Mouse (Mus musculus) cortical plate, adult 2 months (tissue): ENCODE data around the gene Actl6b. TPM values are rescaled to one million over a fixed set of nuclear protein-coding genes. Genes with fewer than 3 reads are reported as not detected.
"Not testable (repeated sequence)": the region's sequence is repeated elsewhere in the genome, so short reads cannot be mapped to it uniquely, and the experiment has no call there.

Experiments used
- H3K27ac ChIP-seq: fragments of 200-500 bp; 2 replicates; pipeline ENCODE4 v1.5.1; 2012; ENCODE audit warnings: low read length, control low read depth, inconsistent platforms; ENCODE audit not compliant: insufficient read depth
- H3K4me1 ChIP-seq: fragments of 200-500 bp; 2 replicates; pipeline ENCODE4 v1.6.1; 2011; ENCODE audit warnings: low read length; ENCODE audit not compliant: control insufficient read depth, insufficient read depth
- H3K4me3 ChIP-seq: fragments of 200-500 bp; 2 replicates; pipeline ENCODE4 v1.5.1; 2011; ENCODE audit warnings: mild to moderate bottlenecking, low read length, control low read depth; ENCODE audit not compliant: insufficient read depth
- CTCF ChIP-seq: fragments of 200-500 bp; IDR thresholded peaks from 2 replicates; pipeline ENCODE4 v1.5.1; 2011; ENCODE audit warnings: mild to moderate bottlenecking, control low read depth, low read length; ENCODE audit not compliant: insufficient read depth; ENCODE audit errors: extremely low read depth
- POLR2A ChIP-seq: fragments of 200-500 bp; IDR thresholded peaks from 2 replicates; pipeline ENCODE4 v1.6.1; 2011; ENCODE audit warnings: mild to moderate bottlenecking, low read length, control low read depth; ENCODE audit not compliant: insufficient read depth; ENCODE audit errors: extremely low read depth
- polyA plus RNA-seq: library from polyadenylated mRNA; depleted of rRNA; stranded (reverse); fragments of >200 nt; gene quantifications from 2 replicates; pipeline ENCODE4 v1.2.3, GENCODE M21; 2012; rRNA removed

Actl6b gene
- polyA plus RNA-seq, 1 experiment: 179 TPM

DNA sequence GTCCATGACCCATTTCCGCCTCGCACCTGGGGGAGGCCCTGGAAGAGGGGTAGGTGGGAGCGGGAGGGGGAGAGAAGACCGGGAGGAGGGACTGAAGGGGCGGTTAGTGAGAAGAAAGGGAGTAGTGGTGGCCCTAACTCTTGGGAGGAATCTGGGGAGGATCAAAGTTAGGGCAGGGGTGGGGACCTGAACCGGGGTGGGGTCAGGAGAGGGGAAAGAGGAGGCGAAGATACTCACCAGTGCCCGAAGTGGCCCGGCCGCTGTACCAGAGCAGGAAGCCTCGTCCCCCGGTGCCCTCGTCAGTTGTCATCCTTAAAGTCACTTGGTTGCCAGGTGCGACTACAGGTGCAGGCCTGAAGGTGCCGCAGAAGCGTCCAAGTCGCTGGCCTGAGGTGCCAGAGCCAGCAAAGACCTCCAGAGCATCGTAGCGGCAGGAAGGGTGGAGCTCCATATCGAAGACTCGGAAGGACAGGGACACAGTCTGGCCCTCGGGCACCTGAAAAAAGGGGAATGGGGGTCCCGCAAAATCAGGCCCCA lies 55.4 kb downstream of the Actl6b start:
- no peak overlapping the region for H3K27ac ChIP-seq
- H3K4me1 ChIP-seq: no peaks in the 10 kb centered on the region
- H3K4me3 ChIP-seq: no peak overlapping the region
- TF ChIP-seq POLR2A: no peak
- no peak for TF ChIP-seq CTCF

DNA sequence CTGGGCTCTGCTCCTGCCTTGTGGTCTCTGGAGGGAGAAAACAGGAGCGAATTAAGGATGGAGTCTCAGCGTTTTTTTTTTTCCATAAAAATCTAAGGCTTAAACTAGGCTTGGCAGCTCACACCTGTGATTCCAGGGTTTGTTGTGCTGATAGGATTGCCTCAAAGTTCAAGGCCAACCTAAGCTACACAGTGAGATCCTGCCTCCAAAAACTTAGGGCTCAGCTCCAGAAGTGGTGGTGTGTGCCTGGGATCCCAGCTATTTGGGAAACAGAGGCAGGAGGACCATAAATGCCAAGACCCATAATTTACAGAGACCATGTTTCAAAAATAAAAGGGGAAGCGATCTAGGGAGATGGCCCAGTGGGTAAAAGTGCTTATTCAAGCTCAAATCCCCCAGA lies 56.0 kb downstream of the Actl6b start:
- TF ChIP-seq CTCF: no peak
- TF ChIP-seq POLR2A: no peak
- H3K4me3 ChIP-seq: no peak overlapping the region
- H3K4me1 ChIP-seq: no peaks in the 10 kb centered on the region
- no peak overlapping the region for H3K27ac ChIP-seq

DNA sequence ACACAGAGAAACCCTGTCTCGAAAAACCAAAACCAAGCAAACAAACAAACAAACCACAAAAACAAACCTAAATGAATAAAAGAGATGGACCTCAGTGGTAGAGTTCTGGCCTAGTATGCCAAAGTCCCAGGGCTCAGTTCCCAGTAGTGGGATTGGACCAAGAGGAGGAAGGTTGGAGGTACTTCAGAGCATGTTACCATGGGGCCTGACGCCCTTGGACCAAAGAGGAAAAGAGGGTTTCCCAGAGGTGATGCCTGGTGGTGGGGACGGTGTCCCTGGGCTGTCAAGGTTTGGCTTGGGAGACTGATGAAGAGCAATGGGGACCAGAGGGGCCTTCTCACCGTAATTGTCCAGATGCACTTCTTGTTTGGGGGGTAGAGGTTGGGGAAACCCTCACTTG lies 56.7 kb downstream of the Actl6b start:
- H3K4me1 ChIP-seq: no peaks in the 10 kb centered on the region
- no peak overlapping the region for H3K27ac ChIP-seq
- H3K4me3 ChIP-seq: no peak overlapping the region
- no peak for TF ChIP-seq POLR2A
- TF ChIP-seq CTCF: no peak

DNA sequence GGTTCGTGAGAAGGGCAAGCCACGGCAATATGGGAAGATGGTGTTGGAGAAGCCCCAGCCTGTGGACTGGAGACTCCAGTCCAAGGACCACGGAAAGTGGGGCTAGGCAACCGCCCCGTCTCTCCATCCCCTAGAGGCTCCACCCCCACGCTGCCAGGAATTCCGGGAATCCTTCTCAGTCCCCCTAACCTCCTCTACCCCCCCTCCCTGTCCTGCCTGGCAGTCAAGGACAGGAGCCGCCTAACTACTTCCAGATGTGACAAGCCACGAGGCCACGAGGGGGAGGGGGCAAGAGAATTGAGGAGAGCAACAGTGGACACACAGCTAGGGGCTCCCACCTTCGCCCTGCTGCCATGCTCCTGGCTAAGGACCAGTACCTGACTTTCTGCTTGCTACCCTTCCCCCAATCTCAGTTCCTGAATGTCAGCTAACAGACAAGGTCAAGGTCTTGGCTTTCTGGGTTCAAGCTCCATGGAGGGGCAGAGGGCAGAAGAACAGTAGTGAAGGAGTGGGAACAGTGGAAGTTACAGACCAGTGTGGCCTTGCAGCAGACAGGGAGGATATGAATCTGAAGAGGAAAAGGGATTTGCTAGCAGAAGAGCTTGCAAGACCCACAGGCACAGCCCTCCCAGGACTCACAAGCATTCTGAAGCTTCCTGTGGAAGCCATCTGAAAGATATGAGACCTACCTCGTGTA lies 57.4 kb downstream of the Actl6b start:
- TF ChIP-seq POLR2A (no peak), CTCF (no peak)
- Histone ChIP-seq H3K4me3 (no peak overlapping the region), H3K27ac (no peak overlapping the region), H3K4me1 (no peaks in the 10 kb centered on the region)

DNA sequence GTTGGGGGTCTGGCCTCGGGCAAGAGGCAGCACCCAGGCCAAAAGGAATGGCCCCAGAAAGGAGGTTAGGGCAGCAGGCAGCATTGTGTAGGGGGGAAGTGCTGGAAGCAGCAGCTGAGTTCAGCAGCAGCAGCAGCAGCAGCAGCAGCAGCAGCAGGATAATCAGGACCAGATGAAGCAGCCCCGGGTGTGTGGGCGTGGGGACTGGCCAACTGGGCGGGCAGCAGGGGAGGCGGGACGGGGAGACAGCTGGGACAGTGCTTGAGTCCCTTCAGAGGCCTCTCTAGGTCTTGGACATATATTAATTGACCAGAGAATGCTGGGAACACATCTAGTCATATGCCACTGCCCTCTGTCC lies 57.9 kb downstream of the Actl6b start:
- Histone ChIP-seq H3K4me3 (no peak overlapping the region), H3K27ac (no peak overlapping the region), H3K4me1 (no peaks in the 10 kb centered on the region)
- TF ChIP-seq POLR2A: no peak
- TF ChIP-seq CTCF: no peak

DNA sequence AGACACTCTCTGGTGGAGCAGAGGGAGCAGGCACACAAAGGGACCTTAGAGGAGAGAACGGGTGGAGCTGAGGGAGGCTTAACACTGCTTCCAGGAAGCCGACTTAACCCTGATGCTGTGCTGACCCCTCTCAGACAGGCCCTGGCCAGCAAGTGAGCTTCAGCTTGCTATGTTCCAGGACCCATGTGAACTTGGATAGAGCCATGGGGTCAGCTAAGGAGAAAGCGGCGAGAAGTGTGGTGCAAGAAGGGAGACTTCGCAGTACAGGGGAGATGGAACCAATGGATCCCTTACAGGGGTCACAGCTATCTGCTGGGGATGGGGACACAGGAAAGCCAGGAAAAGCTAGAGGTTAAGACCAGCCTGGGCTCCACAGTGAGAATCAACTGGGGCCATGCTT lies 59.8 kb downstream of the Actl6b start:
- H3K27ac ChIP-seq: no peak overlapping the region
- H3K4me1 ChIP-seq: no peaks in the 10 kb centered on the region
- TF ChIP-seq CTCF (no peak), POLR2A (no peak)
- H3K4me3 ChIP-seq: no peak overlapping the region

DNA sequence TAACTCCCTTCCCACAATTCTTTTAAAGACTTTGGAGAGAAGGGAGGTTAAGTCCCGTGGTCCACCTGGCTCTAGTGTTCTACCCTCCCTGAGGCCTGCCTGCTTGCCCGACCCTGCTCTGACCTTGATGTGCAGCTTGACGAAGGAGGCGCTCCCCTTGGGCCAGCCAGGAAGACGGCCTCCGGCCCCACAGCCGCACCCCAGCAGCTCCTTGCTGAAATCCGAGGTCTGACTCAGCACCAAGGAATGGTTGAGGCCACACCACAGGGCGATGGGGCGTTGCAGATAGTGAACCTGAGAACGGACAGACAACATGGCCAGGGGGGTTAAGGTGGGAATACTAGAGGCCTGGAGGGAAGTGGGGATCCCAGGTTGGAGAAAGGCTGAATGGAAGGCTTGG lies 60.2 kb downstream of the Actl6b start, which contains the start of gene Pcolce:
Gene Pcolce, minus strand, starts transcription at position 235 of the 400 bp plus-strand sequence.
- TF ChIP-seq POLR2A: no peak
- TF ChIP-seq CTCF: no peak
- Histone ChIP-seq H3K27ac (no peak within 1 kb of the TSS), H3K4me3 (no peak within 1 kb of the TSS), H3K4me1 (no peaks in the 10 kb centered on the region)

DNA sequence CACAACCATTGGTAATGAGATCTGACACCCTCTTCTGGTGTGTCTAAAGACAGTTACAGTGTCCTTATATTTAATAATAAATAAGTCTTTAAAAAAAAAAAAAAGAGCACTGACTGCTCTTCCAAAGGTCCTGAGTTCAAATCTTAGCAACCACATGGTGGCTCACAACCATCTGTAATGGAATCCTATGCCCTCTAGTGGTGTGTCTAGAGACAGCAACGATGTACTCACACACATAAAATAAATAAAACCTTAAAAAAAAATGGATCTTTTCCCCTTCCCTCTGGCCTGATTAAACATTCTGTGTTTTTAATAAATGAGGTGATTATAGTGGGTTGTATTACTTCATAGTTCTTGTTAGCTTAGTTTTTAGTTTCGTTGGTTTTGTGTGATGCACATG lies 61.6 kb downstream of the Actl6b start:
- H3K4me1 ChIP-seq, H3K4me3 ChIP-seq, H3K27ac ChIP-seq: not testable (repeated sequence)

DNA sequence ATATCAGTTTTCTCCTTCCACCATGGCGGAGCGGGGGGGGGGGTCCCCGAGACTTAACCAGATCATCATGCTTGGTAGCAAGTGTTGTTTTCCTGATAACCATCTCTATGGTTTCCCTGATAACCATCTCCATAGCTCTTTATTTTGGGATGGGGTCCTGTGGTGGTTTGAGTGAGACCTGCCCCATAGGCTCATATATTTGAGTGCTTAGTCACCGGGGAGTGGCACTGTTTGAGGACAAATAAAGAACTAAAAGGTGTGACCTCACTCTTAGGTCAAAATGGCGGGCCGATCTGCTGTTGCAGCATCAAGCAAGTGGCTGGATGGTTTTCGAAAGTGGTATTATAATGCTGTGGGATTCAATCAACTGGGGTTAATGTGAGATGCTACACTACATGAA lies 62.0 kb downstream of the Actl6b start:
- no peak for TF ChIP-seq CTCF
- H3K4me1 ChIP-seq: no peaks in the 10 kb centered on the region
- no peak overlapping the region for H3K27ac ChIP-seq
- no peak overlapping the region for H3K4me3 ChIP-seq

Other genes with a start within 250 kb of the Actl6b start
- 226 and 239 TPM in 2 replicates for gene Srrt, start 245.8 kb upstream of the Actl6b start, polyA plus RNA-seq
- 8.4 and 8.8 TPM in 2 replicates for gene Trip6, start 239.1 kb upstream of the Actl6b start, polyA plus RNA-seq
- 34.0 and 35.2 TPM in 2 replicates for gene Slc12a9, start 219.9 kb upstream of the Actl6b start, polyA plus RNA-seq
- 5.8 and 5.9 TPM in 2 replicates for gene Ephb4, start 203.4 kb upstream of the Actl6b start, polyA plus RNA-seq
- 0.15 and 0.21 TPM in 2 replicates for gene Zan, start 76.5 kb upstream of the Actl6b start, polyA plus RNA-seq
- gene Pop7, start 51.0 kb upstream of the Actl6b start, polyA plus RNA-seq: 46.4 and 48.5 TPM in 2 replicates
- gene Gigyf1, start 35.0 kb upstream of the Actl6b start, polyA plus RNA-seq: 41.0 and 50.2 TPM in 2 replicates
- gene Epo, start 20.3 kb upstream of the Actl6b start, polyA plus RNA-seq: not detected in 2 replicates
- 653 and 687 TPM in 2 replicates for gene Gnb2, start 20.0 kb upstream of the Actl6b start, polyA plus RNA-seq
- 22.3 and 25.5 TPM in 2 replicates for gene Tfr2, start 16.3 kb downstream of the Actl6b start, polyA plus RNA-seq
- 45.1 and 45.3 TPM in 2 replicates for gene Mospd3, start 47.5 kb downstream of the Actl6b start, polyA plus RNA-seq
- gene Pcolce, start 60.3 kb downstream of the Actl6b start, polyA plus RNA-seq: 12.6 and 13.6 TPM in 2 replicates
- 0.23 and 0.29 TPM in 2 replicates for gene Fbxo24, start 75.5 kb downstream of the Actl6b start, polyA plus RNA-seq
- 11.5 and 15.0 TPM in 2 replicates for gene Lrch4, start 75.6 kb downstream of the Actl6b start, polyA plus RNA-seq
- 11.0 and 12.6 TPM in 2 replicates for gene Gm20605, start 75.7 kb downstream of the Actl6b start, polyA plus RNA-seq
- 24.6 and 26.0 TPM in 2 replicates for gene Sap25, start 87.8 kb downstream of the Actl6b start, polyA plus RNA-seq
- 0.09 and 0.25 TPM in 2 replicates for gene Irs3, start 92.2 kb downstream of the Actl6b start, polyA plus RNA-seq
- gene Agfg2, start 131.2 kb downstream of the Actl6b start, polyA plus RNA-seq: 35.7 and 36.7 TPM in 2 replicates
- 69.7 and 74.8 TPM in 2 replicates for gene Nyap1, start 188.1 kb downstream of the Actl6b start, polyA plus RNA-seq
- gene Tsc22d4, start 192.2 kb downstream of the Actl6b start, polyA plus RNA-seq: 365 and 366 TPM in 2 replicates
- 26.9 and 27.6 TPM in 2 replicates for gene Ppp1r35, start 225.3 kb downstream of the Actl6b start, polyA plus RNA-seq
- gene Mepce, start 234.1 kb downstream of the Actl6b start, polyA plus RNA-seq: 37.8 and 38.1 TPM in 2 replicates
- 11.3 and 12.6 TPM in 2 replicates for gene Zcwpw1, start 234.3 kb downstream of the Actl6b start, polyA plus RNA-seq